Mouse (Mus musculus) naive thymus-derived CD4-positive, alpha-beta T cell, adult 2 months (primary cell): ENCODE results near the gene Lrrc18.

Experiments used
- DNase-seq: peaks from one replicate; pipeline ENCODE4 v3.0.0-alpha.2; 2011; ENCODE audit warnings: low read depth

Gene Lrrc18

DNA sequence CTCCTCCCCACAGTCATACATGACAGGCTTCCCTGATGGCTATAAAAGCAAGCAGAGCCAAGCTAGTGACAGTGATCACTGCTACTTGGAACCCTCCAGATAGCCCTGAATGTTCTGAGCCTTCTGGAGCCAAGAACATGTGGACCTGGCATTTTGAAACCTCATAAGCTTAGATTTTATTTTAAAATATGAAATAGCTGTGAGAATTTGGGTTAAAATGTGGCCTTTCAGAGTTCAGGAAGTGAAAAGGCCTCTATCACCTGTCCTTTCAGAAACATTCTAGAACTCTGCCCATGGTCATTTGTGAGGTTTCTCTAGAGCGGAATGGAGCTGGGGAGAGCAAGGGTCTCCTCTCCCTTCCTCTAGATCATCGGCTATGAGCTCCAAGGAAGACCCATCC, at the start of gene Lrrc18:
TSS of gene Lrrc18 (plus strand) at position 301 of the 400 bp plus-strand sequence.
- no peak for DNase-seq

DNA sequence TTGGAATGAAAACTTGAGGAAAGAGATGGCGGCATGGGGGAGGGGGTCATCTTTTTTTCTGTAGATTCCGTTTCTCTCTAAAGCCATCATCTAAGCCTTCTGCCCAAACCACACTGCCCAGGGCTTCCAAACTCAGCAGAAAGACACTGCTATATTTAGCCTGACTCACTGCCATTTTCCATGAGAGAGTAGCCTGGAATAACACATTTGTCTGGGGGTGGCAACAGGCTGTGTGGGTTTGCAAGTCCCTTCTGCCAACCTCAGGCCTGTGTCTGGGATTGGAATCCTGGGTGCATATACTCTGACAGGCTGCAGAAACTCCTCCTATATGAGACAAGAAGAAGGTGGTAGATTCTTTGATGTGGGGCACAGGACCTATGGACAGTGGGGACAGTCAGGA, 43.7 kb upstream of the Lrrc18 start:
- DNase-seq, result no peak

DNA sequence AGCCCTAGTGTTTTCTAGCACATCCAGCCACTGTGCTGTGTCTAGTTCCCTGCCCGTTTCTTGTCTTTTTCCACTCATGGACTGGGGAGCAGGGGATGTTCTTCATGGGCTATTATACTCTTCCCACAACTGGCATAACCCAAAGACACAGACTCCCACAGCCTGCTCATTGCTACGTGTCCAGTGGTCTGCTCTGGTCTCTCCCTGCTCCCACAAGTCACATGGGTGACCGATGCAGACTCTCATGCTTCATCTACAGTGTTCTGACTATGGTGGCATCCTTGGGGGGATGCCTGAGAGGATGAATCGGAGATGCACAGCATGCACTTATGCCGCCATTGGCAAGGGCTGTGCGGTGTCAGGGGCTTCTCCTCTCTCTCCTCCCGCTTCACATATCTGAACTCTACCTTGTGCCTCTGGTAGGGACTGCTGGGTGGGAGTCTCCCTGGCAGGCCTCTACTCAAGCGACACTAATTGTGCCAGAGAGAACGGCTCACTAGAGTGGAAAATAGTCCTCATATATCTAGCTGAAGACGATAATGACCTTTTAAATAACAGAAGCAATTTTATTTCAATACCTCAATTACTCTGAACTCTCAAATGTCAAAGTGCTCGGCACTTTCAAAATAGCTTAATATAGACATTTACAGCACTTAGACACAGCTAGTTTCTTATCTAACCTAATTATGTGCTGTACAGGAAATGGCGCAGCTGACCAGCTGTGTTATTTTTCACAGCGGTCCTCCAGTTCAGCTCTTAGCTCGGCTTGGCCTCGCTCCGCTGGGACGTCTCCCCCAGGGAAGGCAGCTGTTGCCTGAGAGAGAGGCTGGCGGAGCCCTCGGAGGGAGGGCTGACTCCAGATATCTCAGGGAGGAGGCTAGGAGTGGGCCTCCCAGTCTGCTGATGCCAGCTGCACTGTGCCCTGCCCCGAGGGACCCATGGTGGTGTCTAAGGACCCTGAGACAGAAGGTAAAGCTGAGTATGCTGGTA, 40.6 kb upstream of the Lrrc18 start:
- no peak for DNase-seq

DNA sequence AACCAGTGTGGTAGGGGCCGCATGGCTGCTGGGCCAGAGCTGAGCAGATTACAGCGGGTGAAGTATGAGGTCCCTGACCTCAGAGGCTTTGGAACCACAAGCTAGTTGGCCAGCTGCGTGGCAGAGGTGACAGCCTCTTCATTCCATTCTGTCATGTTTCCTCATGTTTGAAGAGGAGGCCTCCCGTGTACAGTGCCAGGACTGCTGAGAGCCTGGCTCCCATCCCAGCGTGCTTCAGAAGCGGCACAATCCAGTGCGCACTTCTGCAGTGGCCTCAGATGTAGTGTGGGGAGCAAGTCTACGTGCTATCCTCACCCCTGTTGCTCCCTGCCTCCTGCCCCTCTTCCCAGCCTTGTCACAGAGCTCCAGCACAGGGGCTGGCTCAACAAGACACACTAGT, 34.7 kb upstream of the Lrrc18 start:
- no peak for DNase-seq

DNA sequence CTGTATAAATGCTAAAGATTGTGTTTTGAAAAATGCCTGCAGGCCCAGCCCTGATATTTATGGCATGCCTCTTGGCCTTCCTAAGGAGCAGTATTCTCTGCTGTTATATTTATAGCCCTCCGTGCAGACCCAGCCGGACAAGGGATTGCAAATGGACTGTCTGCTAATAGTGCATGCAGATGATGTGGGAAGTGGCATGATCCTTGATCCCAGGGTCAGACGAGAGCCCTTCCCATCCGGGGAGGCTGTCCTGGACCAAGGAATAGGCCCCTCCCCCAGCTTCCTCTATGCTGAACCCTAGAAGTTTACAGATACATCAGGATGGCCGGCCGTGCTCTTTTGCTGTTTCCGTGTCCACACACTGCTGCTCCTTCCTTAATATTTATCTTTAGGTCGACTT, 32.5 kb upstream of the Lrrc18 start:
- no peak for DNase-seq

DNA sequence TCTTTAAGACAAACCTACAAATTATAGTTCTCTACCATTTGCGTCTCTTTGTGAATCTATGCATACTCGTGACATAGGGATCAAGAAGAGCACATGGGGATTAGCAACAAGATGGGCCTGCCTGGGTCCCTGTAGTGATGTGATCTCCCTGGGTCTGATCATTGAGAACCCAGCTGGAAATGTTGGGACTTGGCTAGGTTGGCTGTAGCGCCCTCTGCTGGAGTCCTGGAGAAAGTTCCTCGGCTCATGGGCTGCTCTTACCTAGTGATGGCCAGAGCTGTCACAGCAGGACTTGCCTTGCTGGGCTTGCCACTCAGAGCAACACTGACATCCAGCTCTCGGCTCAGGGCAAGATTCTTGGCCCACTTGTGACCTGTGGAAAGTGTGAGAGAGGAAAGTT, 30.7 kb upstream of the Lrrc18 start:
- DNase-seq, result peak; percentile 31

DNA sequence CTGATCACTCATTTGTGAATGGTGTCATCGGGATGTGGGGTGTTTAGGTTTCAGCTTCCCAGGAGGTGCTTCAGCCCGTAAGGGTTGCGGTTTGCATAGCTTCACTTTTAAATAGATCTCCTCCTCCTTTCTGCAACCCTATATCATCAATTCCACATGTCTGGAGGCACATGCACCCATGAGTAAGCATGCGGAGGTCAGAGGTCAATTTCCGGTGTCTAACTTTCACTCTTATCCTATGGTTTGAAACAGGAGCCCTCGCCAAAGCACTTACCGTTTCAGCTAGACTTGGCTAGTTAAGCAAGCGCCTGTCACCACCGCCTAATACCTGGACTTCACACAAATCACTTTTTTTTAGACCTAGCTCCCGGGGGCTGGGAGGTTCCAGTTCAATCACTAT, 26.4 kb upstream of the Lrrc18 start:
- DNase-seq, result no peak

DNA sequence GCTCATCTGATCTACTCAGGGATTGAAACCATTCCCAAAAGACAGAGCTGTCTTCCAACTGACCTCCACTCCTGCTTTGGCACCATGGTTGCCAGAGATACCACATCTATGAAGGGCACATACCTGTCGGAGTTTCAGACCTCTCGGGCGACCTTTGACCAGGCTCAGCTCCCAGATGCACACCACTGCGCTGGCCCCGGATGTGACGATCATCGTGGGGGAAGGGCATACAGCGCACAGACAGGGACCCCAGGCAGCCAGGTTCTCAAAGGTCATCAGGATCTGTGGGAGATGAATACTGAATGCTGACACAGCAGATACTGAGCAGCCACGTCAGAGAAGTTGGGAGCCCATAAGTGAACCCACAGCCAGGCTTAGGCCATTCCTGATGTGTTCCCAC, 20.5 kb upstream of the Lrrc18 start:
- no peak for DNase-seq

DNA sequence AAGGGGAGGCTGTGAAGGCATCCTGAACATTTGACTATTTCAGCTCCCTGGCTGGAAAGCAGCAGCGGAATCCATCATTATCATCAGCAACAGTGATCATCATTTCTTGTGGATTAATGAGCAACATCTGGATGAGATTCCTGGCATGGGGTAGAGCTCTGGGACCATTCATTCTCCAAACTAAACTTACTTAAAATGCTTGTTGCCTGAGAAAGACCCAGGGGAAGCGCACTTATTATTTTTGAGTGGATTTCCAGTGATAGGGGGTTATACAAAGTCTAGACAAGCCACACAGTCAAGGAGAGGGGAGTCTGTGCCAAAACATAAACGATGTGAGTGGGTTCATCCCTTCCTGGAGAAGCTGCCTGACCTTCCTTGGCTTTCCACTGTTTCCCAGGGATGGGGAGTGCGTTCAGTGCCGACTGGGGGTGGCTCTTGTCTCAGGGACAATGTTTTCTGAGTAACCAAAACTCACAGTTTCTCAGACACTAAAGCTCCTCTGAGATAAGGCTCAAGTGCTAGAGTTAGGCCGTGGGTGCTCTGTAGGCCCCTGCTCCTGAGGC, 6.9 kb upstream of the Lrrc18 start:
- DNase-seq, result no peak

DNA sequence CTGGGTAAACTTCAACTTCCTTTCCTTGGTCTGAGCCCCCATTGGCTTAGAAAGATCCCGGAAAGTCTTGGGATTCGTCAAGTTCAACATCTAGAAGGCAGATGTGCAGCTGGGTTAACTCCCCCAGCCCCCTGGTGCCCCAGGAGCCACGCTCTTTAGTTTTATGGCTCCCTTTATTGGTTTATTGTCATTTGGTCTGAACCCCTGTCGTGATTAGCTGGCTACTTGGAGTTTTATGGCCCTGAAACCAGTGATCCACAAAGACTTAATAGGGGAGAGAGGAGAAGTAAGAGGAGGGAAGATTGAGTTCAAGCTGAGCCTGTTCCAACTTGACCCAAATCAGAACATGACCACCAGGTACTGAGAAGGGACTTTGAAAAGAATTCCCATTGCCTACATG, 4.5 kb upstream of the Lrrc18 start:
- DNase-seq, result no peak

DNA sequence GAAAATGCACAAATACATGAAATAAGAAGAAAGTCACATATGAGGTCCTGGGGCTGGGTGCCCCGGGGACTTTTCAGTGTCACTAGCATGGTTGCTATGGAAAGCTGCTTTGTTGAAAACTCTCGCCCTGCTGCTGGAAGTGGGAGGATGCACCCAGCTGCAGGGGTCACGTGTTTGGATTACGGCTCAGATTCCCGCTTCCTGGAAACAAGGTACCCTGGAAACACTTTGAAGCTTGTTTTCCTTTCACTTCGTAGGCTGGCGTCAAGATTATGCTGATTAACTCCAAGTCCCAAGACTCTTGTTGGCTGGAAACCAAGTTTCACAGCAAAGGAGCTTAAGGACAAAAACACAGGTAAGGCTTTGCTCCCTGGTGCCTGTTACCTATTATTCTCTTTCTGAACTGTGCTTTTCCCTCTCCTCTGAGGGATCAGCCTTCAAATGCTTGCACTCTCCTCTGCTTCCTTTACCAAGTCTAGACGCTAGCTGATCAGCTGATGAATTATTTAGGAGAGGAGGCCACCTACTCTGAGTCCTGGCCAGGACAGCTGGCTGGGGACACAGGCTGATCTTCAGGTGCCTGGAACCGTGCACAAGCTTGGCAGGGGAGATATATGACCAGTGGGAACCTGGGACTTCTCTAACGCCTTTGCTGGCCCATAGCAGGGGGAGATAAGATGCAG, 3.9 kb downstream of the Lrrc18 start:
- no peak for DNase-seq

DNA sequence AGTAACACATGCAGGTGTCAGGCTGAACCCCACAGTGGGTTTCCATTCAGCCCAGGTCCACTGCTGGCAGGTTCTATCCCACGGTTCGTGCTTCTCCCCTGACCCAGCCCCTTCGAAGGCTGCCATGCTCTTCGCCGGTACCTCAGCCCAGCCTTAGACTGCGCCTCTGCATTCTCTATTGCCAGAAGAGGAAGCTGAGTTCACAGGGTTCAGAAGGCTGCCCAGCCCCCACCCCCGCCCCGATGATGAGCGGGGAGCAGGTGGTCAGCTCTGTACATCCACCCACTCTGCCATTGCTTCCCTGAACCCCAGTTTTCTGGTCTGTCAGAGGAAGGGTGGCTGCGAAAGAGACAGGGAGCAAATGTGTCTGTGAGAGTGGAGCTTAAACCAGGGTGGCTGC, 8.3 kb downstream of the Lrrc18 start:
- no peak for DNase-seq

DNA sequence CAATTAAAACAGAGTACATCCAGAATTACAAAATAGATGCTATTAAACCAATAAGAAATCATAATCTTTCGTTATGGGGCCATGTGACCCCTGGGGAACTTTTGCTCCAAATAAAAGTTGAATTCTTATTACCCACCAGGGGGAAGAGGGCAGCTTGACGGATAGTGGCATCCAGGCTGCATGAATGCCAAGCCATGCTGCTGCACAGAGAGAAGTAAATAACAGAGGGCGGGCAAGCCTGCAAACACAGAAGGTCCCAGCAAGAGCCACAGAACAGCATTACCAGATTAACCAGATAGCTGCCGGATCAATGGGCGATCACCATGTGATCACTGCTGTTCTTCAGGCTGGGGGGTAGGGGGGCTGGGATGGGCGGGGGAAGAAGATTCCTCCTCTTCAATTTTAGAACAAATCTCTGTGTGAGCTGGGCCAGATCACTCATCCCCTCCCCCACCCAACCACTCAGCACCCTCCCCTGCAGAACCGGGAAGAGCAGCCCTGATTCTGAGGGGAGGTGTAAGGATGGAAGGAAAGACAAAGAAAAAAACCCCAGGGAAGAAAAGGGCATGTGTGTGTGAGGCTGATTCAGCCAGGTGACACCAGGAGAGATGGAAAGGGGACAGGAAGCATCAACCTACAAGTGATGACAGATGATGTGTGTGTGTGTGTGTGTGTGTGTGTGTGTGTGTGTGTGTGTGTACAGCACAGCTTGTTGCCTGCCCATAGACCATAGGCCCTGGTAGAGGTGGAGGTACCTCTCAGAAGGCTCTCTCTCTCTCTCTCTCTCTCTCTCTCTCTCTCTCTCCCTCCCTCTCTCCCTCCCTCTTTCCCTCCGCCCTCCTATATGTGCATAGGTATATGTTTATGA, 9.2 kb downstream of the Lrrc18 start:
- no peak for DNase-seq

DNA sequence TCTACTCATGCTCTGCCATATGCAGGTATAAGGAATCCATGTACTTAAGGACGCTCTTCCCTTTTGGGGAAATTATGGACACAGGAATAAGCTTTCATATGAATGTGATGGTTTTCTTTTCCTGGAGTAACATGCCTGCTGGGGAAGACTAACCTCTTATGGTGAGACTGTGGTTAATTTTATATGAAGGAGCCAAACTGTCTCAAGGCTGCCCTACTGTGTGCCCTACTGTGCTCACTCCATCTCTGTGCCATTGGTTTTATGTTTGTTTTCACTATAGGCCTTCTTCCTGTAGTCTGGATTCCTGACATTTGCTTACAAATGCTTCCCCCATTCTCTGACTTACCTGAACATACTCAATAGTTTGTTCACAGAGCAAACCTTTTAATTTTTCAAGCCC, 13.9 kb downstream of the Lrrc18 start:
- DNase-seq, result no peak

DNA sequence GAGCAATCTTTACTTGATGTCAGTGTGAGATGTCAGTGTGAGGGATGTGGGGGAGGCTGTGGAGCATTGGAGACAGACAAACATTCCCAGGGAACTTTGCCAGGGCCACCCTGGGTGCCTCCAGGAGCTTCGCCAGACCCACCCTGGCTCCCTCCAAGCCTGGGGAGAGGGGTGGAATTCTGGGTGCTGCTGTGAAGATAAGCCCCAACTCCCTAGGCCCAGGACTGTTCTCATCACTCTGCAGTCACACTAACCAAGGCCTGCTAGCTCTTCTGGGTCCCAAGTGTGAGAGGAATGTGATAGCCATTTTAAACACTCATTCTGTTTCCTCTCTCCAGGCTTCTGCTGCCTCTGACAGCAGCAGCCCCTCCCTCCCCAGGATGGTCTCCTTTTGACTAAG, 16.5 kb downstream of the Lrrc18 start:
- DNase-seq, result no peak

DNA sequence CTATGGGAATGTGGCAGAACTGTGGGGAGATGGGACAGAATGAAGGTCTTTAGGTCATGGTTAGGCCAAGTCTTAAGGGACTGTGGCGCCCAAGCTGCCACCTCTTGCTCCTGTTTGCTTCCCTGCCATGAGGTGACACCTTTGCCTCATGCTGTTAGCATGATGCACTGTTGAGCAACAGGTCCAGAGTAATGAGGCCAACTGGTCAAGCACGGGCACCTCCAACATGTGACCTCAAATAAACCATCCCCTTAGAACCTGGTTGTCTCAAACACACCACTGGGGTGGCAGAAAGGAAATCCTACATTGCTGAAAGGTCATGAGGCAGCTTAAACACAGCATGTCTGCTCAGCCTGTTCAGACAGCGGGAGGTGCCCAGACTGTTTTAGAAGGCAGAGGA, 27.9 kb downstream of the Lrrc18 start:
- no peak for DNase-seq

DNA sequence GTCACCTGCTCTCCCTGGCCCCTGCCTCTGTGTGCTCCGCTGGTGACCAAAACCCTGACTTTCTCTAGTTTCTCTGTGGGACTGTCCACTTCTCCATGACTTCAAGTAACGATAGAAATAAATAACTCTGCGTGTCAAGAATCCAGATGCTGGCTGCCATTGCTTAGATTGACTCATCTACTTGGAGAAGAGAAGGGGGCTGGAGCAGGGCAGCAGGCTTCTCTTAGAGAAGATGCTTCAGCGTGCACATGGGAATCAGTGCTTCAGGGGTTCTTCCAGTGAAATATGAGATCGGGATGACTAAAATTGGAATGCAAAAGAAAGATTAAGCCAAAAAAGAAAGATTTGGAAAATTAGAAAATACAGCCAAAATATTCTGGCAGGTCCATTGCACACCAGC, 28.4 kb downstream of the Lrrc18 start:
- no peak for DNase-seq

DNA sequence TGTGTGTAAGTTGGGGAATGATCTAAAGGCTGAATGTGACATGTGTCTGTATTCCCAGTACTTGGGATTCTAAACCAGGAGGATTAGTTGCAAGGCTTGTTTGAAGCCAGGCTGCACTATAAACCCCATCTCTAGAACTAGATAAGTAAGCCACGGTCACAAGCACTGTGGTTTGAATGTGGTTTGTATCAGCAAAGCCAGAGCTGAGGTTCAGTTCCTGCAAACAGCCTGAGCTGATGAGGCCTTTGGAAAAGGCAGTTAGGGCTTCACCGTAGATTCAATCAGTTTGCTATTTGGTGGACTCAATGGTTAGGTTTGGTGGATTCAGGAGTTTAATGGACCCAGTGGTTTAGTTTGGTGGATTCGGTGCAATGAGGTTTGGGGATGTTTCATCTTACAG, 39.7 kb downstream of the Lrrc18 start:
- DNase-seq, result no peak

DNA sequence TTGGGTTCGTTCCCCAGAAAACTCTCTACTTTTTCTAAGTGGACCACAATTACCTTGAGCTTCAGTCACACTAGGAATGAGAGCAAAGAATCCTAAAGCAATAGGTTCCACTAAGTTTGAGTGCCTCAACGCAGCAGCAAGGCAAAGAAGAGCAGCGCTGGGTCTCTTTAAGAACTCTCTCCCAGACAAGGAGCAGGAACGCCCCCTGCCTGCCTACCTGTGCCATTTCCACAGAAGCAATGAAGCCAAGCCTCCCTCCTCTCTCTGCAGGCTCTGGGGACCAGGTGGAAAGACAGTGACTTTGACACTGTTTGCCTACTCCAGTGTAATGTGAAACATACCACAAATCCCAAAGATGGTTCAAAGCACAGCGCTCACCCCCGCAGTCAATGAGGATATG, 42.2 kb downstream of the Lrrc18 start:
- DNase-seq, result no peak

DNA sequence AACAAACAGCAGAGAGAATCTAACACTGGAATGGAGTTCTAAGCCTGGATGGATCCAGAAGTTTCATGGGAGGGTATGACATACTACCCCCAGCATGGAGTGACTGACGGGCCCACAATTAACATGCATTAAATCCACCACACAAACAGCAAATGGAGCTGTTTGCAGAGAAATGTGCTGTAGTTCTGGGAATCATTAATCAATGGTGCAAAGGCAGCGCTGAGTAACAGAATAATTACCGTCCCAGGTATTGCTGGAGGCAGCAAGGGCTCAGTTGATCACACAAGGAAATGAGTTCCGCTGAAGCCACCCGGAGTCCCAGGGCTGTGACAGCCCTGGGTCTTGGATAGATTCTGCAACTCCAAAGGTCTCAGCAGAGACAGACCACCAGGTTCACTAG, 44.2 kb downstream of the Lrrc18 start:
- no peak for DNase-seq

DNA sequence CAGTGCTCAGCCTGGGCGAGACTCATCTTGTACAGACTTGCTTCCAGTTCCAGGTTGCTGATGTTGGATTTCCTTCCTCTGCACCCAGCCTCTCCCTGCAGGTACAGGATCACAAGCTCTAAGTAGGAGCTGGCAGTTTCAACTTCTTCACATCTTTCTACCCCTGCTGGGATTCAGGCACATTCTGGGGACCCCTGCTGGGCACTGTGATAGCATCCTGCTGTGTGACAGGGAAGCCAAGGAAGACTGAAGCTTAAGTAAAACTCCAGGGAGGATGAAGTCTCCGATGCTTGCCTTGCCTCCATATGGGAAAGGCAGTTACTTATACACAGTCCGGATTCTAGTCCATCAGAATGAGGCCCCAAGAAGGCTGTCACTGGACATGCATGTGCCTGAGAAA, 45.6 kb downstream of the Lrrc18 start:
- DNase-seq, result no peak

DNA sequence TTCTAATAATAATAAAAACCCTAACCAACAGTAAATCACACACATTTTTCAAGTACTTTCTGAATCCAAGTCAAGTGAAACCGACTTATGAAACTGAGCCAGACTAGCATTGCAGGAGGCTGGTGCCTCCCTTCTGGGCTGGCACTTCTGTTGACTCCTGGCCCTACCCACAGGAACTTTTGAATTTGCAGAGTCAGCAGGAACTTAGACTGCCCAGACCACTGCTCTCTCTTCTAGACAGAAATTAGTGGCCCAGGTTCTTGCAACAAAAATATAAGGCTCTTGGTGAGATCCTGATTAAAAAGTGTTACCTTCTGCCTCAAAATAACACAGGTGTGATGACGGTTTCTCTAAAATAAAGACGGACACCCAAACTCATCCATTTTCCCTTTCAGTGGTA, 54.0 kb downstream of the Lrrc18 start:
- DNase-seq, result no peak
